Mouse (Mus musculus) ovary, postnatal 36 days (tissue): Measurements from ENCODE around the gene Vps72.
A peak's percentile ranks its signal among the peaks of the same experiment; 100 is the strongest.
"Not testable (repeated sequence)": the region's sequence is repeated elsewhere in the genome, so short reads cannot be mapped to it uniquely, and the experiment has no call there.

ENCODE experiments used
- DNase-seq: peaks from one replicate; pipeline ENCODE4 v3.0.0; 2022; ENCODE audit warnings: low spot score, mixed read lengths

Gene Vps72

GRCm38 (mm10) chr3:95110911-95111726 is at the start of gene Vps72:
Gene Vps72, plus strand, starts transcription at chr3:95111022.
- DNase-seq: peak; percentile 88

GRCm38 (mm10) chr3:95063741-95064140 is 47.1 kb upstream of the Vps72 start:
- DNase-seq: no peak

- no peak for DNase-seq
These were observed 45.3 kb upstream of the Vps72 start for GRCm38 (mm10) chr3:95065553-95065952.

- no peak for DNase-seq
These were observed 44.7 kb upstream of the Vps72 start for GRCm38 (mm10) chr3:95066095-95066494.

DNA sequence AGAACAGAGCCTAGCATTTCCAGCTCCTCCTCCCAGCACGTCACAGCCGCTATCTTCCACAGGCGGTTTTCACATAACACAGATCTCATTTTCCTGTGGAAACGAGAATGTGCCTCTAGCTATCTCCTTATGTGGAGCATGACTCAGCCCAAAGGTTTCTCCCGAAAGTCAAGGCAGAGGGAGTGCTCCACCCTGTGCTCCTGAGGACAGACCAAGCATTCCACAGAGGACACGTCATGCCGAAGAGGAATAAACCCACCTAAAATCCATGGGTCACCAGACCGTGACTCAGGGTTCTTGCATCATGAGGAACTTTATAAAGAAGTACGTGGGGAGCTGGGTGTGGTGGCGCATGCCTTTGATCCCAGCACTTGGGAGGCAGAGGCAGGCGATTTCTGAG is 44.3 kb upstream of the Vps72 start:
- DNase-seq: no peak

DNA sequence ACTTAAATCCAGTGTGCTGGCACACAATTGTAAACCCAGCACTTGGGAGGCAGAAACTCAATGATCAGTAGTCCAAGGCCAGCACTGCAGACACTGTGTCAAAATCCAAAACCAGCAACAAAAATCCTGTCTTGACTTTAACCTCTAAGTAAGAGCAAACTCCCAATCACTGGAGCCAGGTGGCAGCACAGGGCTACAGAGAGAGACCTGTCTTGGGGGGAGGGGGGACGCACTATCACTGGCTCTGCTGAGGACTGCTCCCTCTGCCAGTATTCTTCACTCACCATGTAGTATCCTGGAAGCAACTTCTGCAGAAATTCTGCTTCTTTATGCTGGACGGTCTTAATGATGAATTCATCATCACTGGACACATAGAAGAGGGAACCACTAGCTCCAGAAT is 39.2 kb upstream of the Vps72 start:
- no peak for DNase-seq

DNA sequence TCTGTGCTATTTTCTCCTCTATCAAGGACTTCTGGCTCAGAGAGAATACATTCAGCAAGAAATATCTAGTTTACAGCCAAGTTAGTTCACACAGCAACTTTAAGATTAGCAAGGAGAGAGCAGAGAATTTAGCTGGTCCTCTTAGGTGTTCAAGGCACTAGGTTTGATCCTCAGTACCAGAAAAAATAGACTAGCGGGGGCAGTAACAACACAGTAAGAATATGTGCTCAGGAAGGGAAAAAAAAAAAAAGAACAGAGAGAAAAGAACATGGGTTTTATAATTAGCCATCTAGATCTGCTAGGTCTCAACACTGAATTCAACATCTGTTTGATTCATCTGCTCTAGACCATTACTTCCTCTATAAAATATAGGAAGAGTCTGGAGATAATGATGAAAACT is 22.8 kb upstream of the Vps72 start:
- DNase-seq: no peak

DNA sequence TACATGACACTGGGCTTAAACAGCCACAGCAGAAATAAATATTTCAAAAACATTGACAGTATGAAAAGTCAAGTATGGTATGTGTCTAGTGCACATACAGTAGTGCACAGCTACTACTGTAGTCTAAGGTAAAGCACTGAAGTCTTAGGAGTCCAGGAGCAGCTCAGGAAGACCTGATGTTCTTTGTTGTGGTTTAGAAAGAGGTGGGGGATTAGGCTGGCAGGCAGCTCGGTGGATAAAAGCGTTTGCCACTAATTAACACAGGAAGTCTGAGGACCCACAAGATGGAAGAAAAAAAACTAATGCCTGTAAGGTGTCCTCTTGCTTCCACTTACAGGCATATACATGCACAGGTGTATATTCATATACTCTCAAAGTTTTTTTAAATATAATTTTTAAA is 10.0 kb upstream of the Vps72 start:
- DNase-seq: no peak

GRCm38 (mm10) chr3:95105121-95105520 is 5.7 kb upstream of the Vps72 start:
- DNase-seq: no peak

DNA sequence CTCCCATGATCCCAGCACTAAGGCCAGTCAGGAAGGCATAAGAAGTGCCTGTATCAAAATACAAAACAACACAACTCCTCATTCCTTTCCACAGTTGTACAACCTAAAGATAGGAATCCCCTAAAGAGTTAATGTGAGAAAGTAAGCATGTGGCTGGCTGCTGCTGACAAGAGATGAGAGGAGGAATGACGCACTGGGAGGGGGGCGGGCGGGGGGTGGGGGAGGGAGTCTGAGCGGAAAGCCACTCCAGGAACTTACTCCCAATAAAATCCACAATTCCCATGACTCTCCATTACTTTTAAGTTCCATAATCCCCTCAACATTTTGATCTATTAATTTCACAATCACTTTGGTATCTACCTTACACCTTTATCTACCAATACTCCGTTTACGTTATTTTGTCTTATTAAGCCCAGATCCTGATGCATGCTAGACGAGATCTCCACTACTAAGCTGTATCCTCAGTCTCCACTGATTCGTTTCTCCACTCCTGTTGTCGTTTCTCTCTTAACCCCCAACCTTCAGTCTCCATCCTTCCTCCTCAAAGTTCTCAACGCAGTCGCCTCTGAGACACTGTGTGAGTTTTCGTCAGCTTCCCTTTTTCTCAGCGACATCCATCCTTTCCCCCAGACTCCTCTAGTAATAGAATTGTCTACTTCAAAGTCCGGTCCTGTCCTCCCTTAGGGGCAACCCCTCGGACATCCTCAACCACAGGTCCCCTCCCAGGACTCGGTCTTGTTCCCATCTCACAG is 5.1 kb upstream of the Vps72 start:
- DNase-seq: no peak

- DNase-seq: peak; percentile 94
These were observed 4.3 kb upstream of the Vps72 start, which contains the start of gene Pip5k1a for GRCm38 (mm10) chr3:95106338-95107117. Gene Pip5k1a, minus strand, starts transcription at chr3:95106930.

- not testable (repeated sequence) for DNase-seq
These were observed 3.5 kb upstream of the Vps72 start for GRCm38 (mm10) chr3:95107308-95107707.

- DNase-seq: no peak
These were observed 2.9 kb upstream of the Vps72 start for GRCm38 (mm10) chr3:95107898-95108297.

DNA sequence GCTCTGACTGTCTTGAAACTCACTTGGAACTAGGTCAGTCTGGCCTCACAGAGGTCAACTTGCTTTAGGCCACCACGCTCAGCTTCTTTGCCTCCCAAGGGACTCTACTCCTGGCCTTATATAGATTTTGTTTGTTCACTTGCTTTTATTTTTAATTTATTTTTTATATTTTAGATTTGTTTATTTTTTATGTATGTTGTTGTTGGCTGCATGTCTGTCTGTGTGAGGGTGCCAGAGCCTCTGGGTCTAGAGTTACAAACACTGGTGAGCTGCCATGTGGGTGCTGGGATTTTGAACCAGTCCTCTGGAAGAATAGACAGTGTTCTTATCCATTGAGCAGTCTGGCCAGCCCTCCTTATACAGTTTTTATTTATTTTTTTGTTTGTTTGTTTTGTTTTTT is 1.9 kb downstream of the Vps72 start:
- no peak for DNase-seq

GRCm38 (mm10) chr3:95117751-95118150 is 6.9 kb downstream of the Vps72 start:
- no peak for DNase-seq

- no peak for DNase-seq
These were observed 10.8 kb downstream of the Vps72 start for GRCm38 (mm10) chr3:95121580-95121979.

GRCm38 (mm10) chr3:95124246-95124645 is 13.4 kb downstream of the Vps72 start, which contains the start of gene Tmod4:
Gene Tmod4, plus strand, starts transcription at chr3:95124476.
- no peak for DNase-seq

DNA sequence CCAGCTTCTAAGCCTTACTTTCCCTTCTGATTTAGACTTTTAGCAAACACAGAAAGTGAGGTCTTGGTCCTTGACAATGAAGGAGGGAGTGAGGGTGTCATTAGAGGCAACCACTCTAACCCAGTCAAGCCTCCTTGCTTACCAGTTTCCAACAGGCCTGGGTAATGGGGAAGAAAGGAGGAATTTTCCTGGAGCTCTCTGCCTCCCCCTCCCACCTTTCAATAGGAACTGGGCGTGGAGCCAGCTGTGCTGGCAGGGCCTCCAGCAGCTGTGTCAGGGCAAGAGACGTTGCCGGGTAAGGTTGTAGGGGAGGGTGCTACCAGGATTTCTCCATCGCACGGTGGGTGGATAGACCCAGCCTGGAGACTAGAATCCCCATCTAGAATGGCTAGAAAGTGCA is 14.2 kb downstream of the Vps72 start:
- peak; percentile 54 for DNase-seq

DNA sequence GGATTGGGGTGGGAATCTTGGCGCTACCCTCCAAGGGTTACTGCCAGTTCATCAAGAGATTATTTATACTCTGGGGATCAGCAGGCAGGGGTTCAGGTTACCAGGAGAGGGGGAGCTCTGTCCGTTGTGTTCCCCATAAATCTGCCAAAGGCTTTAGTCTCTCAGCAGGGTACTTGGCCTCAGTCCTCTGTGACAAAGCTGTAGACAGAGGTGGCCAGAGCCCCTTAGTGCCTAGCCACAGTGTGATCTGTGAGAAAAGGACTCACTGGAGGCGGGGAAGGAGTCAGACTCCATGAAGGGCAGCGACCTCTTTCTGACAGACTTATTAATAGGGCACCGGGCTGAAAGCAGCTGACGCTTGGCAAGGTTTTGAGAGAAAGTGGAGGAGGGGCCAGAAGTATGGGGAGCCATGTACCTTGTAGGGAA is 18.4 kb downstream of the Vps72 start:
- no peak for DNase-seq

DNA sequence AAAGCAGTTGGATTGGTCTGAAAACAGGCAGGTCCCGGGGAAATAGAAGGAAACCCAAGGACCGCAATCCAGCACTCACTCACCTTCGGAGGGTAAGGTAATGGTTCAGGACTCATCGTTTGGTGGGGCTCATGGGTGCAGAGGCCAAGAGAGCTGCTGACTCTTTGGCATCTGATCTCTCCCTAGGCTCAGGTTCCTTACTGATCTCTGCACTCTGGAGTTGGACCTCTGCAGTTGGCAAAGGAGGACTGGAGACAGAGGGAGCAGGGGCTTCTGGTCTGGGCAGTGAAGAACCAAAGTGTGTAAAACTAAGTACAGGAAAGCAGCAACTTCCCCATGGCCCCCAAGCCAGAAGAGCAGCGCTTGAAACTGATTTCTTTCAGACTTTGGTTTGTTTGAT is 19.3 kb downstream of the Vps72 start:
- no peak for DNase-seq

DNA sequence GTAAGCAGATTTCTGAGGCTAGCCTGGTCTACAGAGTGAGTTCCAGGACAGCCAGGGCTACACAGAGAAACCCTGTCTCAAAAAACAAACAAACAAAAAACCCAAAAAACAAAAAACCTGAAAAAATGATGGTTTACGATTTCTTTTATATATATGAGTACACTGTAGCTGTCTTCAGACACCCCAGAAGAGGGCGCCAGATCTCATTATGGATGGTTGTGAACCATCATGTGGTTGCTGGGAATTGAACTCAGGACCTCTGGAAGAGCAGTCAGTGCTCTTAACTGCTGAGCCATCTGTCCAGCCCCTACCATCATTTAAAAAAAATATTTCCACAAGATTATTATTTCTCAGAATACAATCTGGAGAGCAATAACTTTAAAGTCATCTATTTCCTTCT is 21.6 kb downstream of the Vps72 start:
- not testable (repeated sequence) for DNase-seq

- no peak for DNase-seq
These were observed 22.4 kb downstream of the Vps72 start for GRCm38 (mm10) chr3:95133176-95133575.
